Mouse (Mus musculus) embryo, embryonic 11 days (tissue): ENCODE measurements at regions not wholly inside any gene's neighbourhood (a gene's known extent, or its start where the extent isn't known, plus 50 kb on each side); places are given as distances from the start of the nearest gene placed in this dataset.
A peak's percentile ranks its signal among the peaks of the same experiment; 100 is the strongest.

Experiments used
- DNase-seq: peaks from one replicate; pipeline ENCODE4 v3.0.0-alpha.2; 2015

DNA sequence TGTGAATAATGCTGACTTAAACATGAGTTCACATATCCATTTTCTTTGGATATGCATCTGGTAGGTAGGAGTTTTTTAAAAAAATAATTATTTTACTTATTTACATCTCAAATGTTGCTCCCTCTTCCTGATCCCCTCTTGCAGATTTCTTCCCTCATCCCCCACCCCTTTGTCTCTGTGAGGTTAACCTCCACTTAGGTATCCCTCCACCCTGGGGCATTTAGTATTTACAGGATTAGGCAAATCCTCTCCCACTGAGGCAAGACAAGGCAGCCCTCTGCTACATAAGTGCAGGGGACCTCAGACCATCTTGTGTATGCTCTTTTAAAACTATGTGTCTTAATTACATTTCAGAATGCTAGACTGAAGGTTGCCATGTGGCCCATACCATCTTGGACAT is 155.2 kb upstream of the Shcbp1 start:
- no peak for DNase-seq

DNA sequence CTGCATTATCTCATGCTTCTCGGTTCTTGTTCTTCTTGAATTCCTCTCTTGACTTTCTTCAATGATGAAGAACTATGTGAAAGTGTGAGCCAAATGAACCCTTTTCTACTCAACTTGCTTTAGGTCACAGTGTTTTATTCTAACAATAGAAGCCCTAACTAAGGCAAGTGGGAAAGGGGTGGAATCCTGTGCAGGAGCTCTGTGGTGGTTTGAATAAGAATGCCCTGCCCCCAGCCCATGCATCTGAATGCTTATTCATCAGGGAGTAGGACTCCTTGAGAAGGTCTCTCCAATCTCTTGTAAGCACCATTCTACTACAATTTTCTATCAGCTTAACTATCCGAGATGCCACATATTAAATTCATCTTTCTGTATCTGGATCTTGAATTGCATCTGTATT is 154.7 kb upstream of the Shcbp1 start:
- no peak for DNase-seq

DNA sequence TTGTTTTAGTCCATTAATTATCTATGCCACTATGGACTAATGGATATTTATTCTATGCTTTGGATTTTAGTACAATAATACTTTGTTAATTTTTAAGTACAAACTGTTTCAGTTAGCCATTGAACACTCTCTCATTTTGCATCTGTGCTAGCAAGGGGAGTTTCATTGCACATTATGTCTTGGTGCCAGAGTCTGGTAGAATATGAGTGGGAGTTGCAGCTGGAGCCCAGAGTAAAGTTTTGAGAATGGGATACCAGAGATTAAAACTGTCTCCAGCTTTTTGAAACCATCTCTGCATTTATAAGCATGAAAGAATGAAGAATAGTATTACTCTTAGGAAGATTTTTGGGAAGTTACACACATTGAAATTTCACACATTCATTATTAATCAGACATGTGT is 137.1 kb upstream of the Shcbp1 start:
- DNase-seq = no peak

DNA sequence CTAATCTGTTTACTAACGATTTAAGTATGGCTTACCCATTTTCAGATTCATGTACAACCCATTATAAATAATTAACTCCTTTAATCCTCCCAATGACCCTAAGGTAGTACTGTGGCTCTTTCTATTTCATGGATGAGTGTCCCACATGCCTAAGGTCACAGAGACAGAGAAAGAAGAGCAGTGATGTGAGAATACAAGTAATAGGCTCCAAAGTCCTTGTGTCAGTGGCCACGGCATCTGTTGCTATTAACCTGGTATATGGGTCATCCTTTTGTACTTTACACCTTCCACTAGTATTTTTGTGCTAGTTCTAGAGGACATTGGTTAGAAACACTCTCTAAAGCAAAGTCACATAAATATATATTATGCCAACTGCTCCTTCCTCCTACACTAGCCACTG is 115.7 kb upstream of the Shcbp1 start:
- no peak for DNase-seq

DNA sequence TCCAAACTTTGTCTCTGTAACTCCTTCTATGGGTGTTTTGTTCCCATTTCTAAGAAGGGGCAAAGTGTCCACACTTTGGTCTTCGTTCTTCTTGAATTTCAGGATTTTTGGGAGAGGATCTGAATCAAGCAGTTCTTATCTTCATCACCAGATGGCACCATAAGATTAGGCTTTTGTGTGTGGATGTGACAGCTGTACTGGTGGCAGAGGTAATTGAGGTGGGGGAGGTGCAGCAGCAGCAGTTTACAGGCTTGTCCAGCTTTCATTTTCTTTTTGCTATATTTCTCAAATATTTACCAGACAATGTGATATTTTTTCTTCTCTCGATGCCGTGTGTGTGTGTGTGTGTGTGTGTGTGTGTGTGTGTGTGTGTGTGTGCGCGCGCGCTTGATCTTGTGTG is 89.4 kb upstream of the Shcbp1 start:
- DNase-seq = peak; percentile 73

DNA sequence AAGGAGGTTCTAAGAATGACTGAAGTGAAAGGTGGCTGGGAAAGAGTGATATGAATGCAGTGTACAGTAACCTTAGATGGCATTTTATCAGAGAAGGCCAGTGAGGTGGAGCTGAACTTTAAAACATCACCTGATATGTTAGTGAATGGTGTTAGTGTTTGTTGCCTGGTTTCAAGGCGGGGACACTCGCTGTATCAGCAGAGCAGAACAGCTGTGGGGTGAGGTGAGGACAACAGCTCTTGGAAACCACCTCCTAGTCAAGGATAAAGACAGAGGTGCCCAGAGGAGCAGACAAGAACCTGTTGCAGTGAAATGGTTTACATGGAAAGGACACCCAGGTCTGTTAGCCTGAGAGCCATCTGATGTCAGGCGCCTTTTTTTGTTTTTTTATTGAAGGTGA is 59.7 kb upstream of the Shcbp1 start:
- DNase-seq = no peak

DNA sequence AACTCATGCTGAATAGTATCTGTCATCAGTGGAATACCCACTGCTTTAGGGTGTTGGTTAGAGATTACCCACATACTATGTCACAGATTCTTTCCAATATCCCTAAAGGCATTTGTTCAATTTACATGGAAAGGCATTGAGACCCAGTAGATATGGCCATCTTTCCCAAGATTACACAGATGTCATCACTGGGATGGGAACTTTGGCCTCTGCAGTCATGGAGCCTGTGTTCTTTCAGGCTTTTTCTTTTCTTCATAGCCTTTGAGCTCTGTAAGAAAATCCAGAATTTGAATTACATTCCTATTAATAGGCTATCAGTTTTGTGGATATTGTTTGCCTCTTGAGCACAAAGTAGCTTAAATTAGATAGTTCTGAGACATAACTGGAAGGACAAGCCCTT is 59.2 kb upstream of the Shcbp1 start:
- DNase-seq = no peak

DNA sequence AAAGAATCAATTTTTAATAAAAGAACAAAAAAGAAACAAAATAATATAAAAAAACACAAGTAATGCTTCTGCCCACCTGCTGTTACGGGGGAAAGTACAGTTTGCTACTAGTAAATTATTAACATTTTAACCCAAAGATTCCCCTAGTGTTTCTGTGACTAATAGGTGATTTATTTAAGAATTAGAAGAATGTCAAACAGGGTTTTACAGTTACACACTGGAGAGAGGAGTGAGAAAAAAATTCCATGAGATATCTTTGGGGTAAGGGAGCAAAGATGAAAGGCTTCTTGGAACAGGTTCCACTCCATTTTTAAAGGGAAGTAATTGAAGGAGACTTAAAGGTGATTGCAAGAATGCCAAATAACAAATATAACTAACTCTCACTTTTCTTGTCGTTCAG is 58.4 kb upstream of the Shcbp1 start:
- DNase-seq = no peak

DNA sequence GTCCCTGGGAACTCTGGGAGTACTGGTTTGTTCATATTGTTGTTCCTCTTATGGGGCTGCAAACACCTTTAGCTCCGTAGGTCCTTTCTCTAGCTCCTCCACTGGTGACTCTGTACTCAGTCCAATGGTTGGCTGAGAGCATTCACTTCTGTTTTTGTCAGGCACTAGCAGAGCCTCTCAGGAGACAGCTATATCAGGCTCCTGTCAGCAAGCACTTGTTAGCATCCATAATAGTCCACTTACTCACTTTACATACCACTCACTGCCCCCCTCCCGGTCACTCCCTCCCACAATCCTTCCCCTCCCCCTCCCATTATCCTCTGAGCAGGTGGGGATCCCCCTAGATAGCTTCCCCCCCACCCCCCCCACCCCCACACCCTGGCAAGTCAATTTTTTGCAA is 57.3 kb upstream of the Shcbp1 start:
- DNase-seq = no peak
